Mouse (Mus musculus) small intestine, adult 2 months (tissue): ENCODE data around the gene Helz.

Experiments
- CTCF ChIP-seq: fragments of 200-500 bp; IDR thresholded peaks from 2 replicates; pipeline ENCODE4 v1.5.1; 2012; ENCODE audit warnings: low read depth, mild to moderate bottlenecking, control low read depth, inconsistent platforms, low read length, moderate library complexity, mixed read lengths; ENCODE audit not compliant: insufficient replicate concordance, insufficient read length; ENCODE audit errors: extremely low read depth
- POLR2A ChIP-seq: fragments of 200-500 bp; IDR thresholded peaks from 2 replicates; pipeline ENCODE4 v1.6.1; 2012; ENCODE audit warnings: low read depth, mild to moderate bottlenecking, control low read depth, inconsistent platforms, low read length, moderate library complexity

DNA sequence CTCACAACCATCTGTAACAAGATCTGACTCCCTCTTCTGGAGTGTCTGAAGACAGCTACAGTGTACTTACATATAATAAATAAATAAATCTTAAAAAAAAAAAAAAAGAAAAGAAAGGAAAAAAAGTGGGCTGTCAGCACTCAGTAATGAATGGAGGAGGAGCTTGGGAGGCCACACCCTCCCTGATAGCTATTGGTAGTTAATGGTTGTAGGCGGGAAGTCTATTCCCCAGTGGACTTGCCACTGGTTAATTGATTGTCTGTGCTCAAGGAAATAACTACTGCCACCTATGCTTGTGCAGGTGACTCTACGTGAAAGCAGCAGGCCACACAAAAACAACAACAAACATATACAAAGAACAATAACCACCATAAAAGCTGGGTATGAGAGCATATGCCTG lies 31.3 kb upstream of the Helz start:
- no peak for TF ChIP-seq POLR2A
- TF ChIP-seq CTCF = no peak
